Mouse (Mus musculus) limb, embryonic 11.5 days (tissue): ENCODE measurements around the gene Creb3l2. TPM values are rescaled to one million over a fixed set of nuclear protein-coding genes. Genes with fewer than 3 reads are reported as not detected.

Experiments used
- ATAC-seq: fragments of 200-750 bp; cut with Nextera tagmentation; 2 replicates; pipeline ENCODE4 v1.8.0; 2017; ENCODE audit warnings: low read depth; ENCODE audit not compliant: insufficient number of reproducible peaks, low FRiP score, low TSS enrichment
- DNase-seq: peaks from one replicate; pipeline ENCODE4 v3.0.0-alpha.2; 2015; ENCODE audit warnings: low spot score
- H3K27ac ChIP-seq: fragments of 300-500 bp; sonication (generic); replicated peaks from 2 replicates; pipeline ENCODE4 v1.5.1; 2014; ENCODE audit warnings: low read depth, mild to moderate bottlenecking, low read length
- H3K27me3 ChIP-seq: fragments of 300-500 bp; sonication (generic); 2 replicates; pipeline ENCODE4 v1.6.1; 2014; ENCODE audit warnings: mild to moderate bottlenecking, low read length, mixed read lengths; ENCODE audit not compliant: control insufficient read depth, insufficient read depth
- H3K36me3 ChIP-seq: fragments of 300-500 bp; sonication (generic); 2 replicates; pipeline ENCODE4 v1.6.1; 2014; ENCODE audit warnings: mild to moderate bottlenecking, low read length, moderate library complexity, mixed read lengths; ENCODE audit not compliant: control insufficient read depth, insufficient read depth
- H3K4me1 ChIP-seq: fragments of 300-500 bp; sonication (generic); 2 replicates; pipeline ENCODE4 v1.6.1; 2014; ENCODE audit warnings: low read length, mixed read lengths; ENCODE audit not compliant: control insufficient read depth, insufficient read depth
- H3K4me2 ChIP-seq: fragments of 300-500 bp; sonication (generic); 2 replicates; pipeline ENCODE4 v1.6.1; 2014; ENCODE audit warnings: low read depth, mild to moderate bottlenecking, moderate library complexity; ENCODE audit not compliant: severe bottlenecking
- H3K4me3 ChIP-seq: fragments of 300-500 bp; sonication (generic); 2 replicates; pipeline ENCODE4 v1.5.1; 2014; ENCODE audit warnings: low read depth, low read length
- H3K9ac ChIP-seq: fragments of 300-500 bp; sonication (generic); 2 replicates; pipeline ENCODE4 v1.6.1; 2014; ENCODE audit warnings: mild to moderate bottlenecking, low read length
- H3K9me3 ChIP-seq: fragments of 300-500 bp; sonication (generic); 2 replicates; pipeline ENCODE4 v1.6.1; 2016; ENCODE audit warnings: low read length; ENCODE audit not compliant: control insufficient read depth
- WGBS: fragments of 180-500 bp; shearing (Covaris S2); extraction: QIAGEN DNeasy Blood & Tissue Kit; methylation state at CpG from one replicate; pipeline ENCODE4 v1.1.7; 2014; 5-methylcytosine and 5-hydroxymethylcytosine counted together
- polyA plus RNA-seq: library from polyadenylated mRNA; unstranded; fragments of >200 nt; fragmentation: Nextera tagmentation; extraction: Ambion mirVana; gene quantifications from 2 replicates; pipeline ENCODE4 v1.2.1, GENCODE M21; 2014

Creb3l2 gene
- polyA plus RNA-seq, 1 experiment from 2014 or later = 25.2 TPM

- Histone ChIP-seq H3K27me3 (no peaks in the 10 kb centered on the region), H3K9me3 (no peaks in the 10 kb centered on the region), H3K36me3 (peaks cover 10% of the 10 kb centered on the region; the same call in 1 of the 2 replicates), H3K27ac (no peak overlapping the region), H3K4me3 (no peak overlapping the region), H3K4me2 (no peak overlapping the region), H3K9ac (no peak overlapping the region), H3K4me1 (peaks cover 4% of the 10 kb centered on the region; the same call in 1 of the 2 replicates)
- ATAC-seq = no peak
- no peak for DNase-seq
- 78% methylated on average over 7 of the region's 7 CpGs for WGBS
Measured at GRCm38 (mm10) chr6:37336381-37336780, 105.6 kb downstream of the Creb3l2 start.

GRCm38 (mm10) chr6:37332846-37333245 is 109.1 kb downstream of the Creb3l2 start:
- Histone ChIP-seq H3K4me1 (peaks cover 9% of the 10 kb centered on the region; the same call in 1 of the 2 replicates), H3K36me3 (peaks cover 10% of the 10 kb centered on the region; the same call in 1 of the 2 replicates), H3K4me3 (no peak overlapping the region), H3K27ac (no peak overlapping the region), H3K9ac (no peak overlapping the region), H3K27me3 (no peaks in the 10 kb centered on the region), H3K9me3 (no peaks in the 10 kb centered on the region), H3K4me2 (no peak overlapping the region)
- 34% methylated on average over 10 of the region's 10 CpGs for whole genome bisulfite sequencing
- ATAC-seq (no peak), DNase-seq (no peak)

- H3K4me2 ChIP-seq = no peak overlapping the region
- H3K27ac ChIP-seq = no peak overlapping the region
- 51% methylated on average over 5 of the region's 5 CpGs for WGBS
Measured at GRCm38 (mm10) chr6:37329901-37330864, 111.8 kb downstream of the Creb3l2 start.

GRCm38 (mm10) chr6:37329376-37329775 is 112.6 kb downstream of the Creb3l2 start:
- WGBS = 67% methylated on average over 3 of the region's 3 CpGs

More at GRCm38 (mm10) chr6:37329901-37330864, 111.8 kb downstream of the Creb3l2 start:
- Histone ChIP-seq H3K36me3 (peaks cover 8% of the 10 kb centered on the region; the same call in 1 of the 2 replicates), H3K27me3 (no peaks in the 10 kb centered on the region), H3K9me3 (no peaks in the 10 kb centered on the region), H3K4me1 (peaks cover 11% of the 10 kb centered on the region), H3K9ac (no peak overlapping the region), H3K4me3 (no peak overlapping the region)
- DNase-seq (no peak), ATAC-seq (no peak)

GRCm38 (mm10) chr6:37328671-37329070 is 113.3 kb downstream of the Creb3l2 start:
- DNase-seq (peak; percentile 44), ATAC-seq (no peak)
- peaks cover 11% of the 10 kb centered on the region for H3K4me1 ChIP-seq
- H3K4me2 ChIP-seq = no peak overlapping the region
- H3K36me3 ChIP-seq = peaks cover 6% of the 10 kb centered on the region; the same call in 1 of the 2 replicates
- no peaks in the 10 kb centered on the region for H3K27me3 ChIP-seq
- 24% methylated on average over 7 of the region's 7 CpGs for WGBS
- peak overlapping the region; percentile 12; the same call in 1 of the 2 replicates for H3K9ac ChIP-seq
- no peak overlapping the region for H3K4me3 ChIP-seq
- H3K9me3 ChIP-seq = no peaks in the 10 kb centered on the region
- no peak overlapping the region for H3K27ac ChIP-seq

More at GRCm38 (mm10) chr6:37329376-37329775, 112.6 kb downstream of the Creb3l2 start:
- no peak for DNase-seq
- no peak overlapping the region for H3K4me3 ChIP-seq
- peaks cover 11% of the 10 kb centered on the region for H3K4me1 ChIP-seq
- H3K27ac ChIP-seq = no peak overlapping the region
- peaks cover 8% of the 10 kb centered on the region; the same call in 1 of the 2 replicates for H3K36me3 ChIP-seq
- H3K9ac ChIP-seq = no peak overlapping the region
- no peaks in the 10 kb centered on the region for H3K9me3 ChIP-seq
- ATAC-seq = no peak
- no peaks in the 10 kb centered on the region for H3K27me3 ChIP-seq
- no peak overlapping the region for H3K4me2 ChIP-seq

- H3K9me3 ChIP-seq = no peaks in the 10 kb centered on the region
- ATAC-seq (no peak), DNase-seq (no peak)
- H3K4me1 ChIP-seq = peaks cover 8% of the 10 kb centered on the region
- H3K4me3 ChIP-seq = no peak overlapping the region
- peaks cover 6% of the 10 kb centered on the region; the same call in 1 of the 2 replicates for H3K36me3 ChIP-seq
- no peak overlapping the region for H3K9ac ChIP-seq
- H3K4me2 ChIP-seq = no peak overlapping the region
- WGBS = 64% methylated on average over 6 of the region's 6 CpGs
- H3K27ac ChIP-seq = no peak overlapping the region
- no peaks in the 10 kb centered on the region for H3K27me3 ChIP-seq
Measured at GRCm38 (mm10) chr6:37327519-37327918, 114.4 kb downstream of the Creb3l2 start.

- no peak overlapping the region for H3K9ac ChIP-seq
- DNase-seq (no peak), ATAC-seq (no peak)
- H3K27ac ChIP-seq = no peak overlapping the region
- 56% methylated on average over 8 of the region's 8 CpGs for WGBS
- no peak overlapping the region for H3K4me3 ChIP-seq
- H3K36me3 ChIP-seq = no peaks in the 10 kb centered on the region
- no peaks in the 10 kb centered on the region for H3K9me3 ChIP-seq
- H3K27me3 ChIP-seq = no peaks in the 10 kb centered on the region
- H3K4me2 ChIP-seq = no peak overlapping the region
- peaks cover 8% of the 10 kb centered on the region for H3K4me1 ChIP-seq
Measured at GRCm38 (mm10) chr6:37326603-37326955, 115.4 kb downstream of the Creb3l2 start.

- H3K27me3 ChIP-seq = no peaks in the 10 kb centered on the region
- H3K4me1 ChIP-seq = peaks cover 8% of the 10 kb centered on the region
- no peaks in the 10 kb centered on the region for H3K36me3 ChIP-seq
- H3K9me3 ChIP-seq = no peaks in the 10 kb centered on the region
- no peak overlapping the region for H3K27ac ChIP-seq
- H3K4me3 ChIP-seq = no peak overlapping the region
- no peak overlapping the region for H3K9ac ChIP-seq
- H3K4me2 ChIP-seq = no peak overlapping the region
- no peak for ATAC-seq
- 91% methylated on average over 9 of the region's 9 CpGs for WGBS
- DNase-seq = no peak
Measured at GRCm38 (mm10) chr6:37325906-37326602, 115.9 kb downstream of the Creb3l2 start.
